Mouse (Mus musculus): ENCODE data around the gene Camkv. TPM values are rescaled to one million over a fixed set of nuclear protein-coding genes. Genes with fewer than 3 reads are reported as not detected.
A peak's percentile ranks its signal among the peaks of the same experiment; 100 is the strongest.

Gene Camkv
- polyA plus RNA-seq, 2 experiments: 3.5 to 14.2 TPM

- WGBS: 60% methylated on average over 12 of the region's 12 CpGs
- Histone ChIP-seq H3K4me1 (ENCODE audit: control insufficient read depth, insufficient read depth, low read length) (peaks cover 11% of the 10 kb centered on the region), H3K9ac (ENCODE audit: low read depth, low read length, severe bottlenecking) (0 out of 2 replicates have a peak within 1 kb of the TSS, but pooled peaks have one; percentile 5), H3K27me3 (ENCODE audit: control insufficient read depth, insufficient read depth, low read length) (no peaks in the 10 kb centered on the region), H3K27ac (replicated peaks; ENCODE audit: low read depth, low read length) (peak within 1 kb of the TSS; percentile 75), H3K4me3 (replicated peaks; ENCODE audit: low read length) (no peak within 1 kb of the TSS), H3K36me3 (ENCODE audit: control insufficient read depth, insufficient read depth, low read length) (peaks cover 3% of the 10 kb centered on the region; the same call in 1 of the 2 replicates), H3K4me2 (replicated peaks; ENCODE audit: low read depth, low read length, severe bottlenecking) (0 out of 2 replicates have a peak within 1 kb of the TSS, but pooled peaks have one; percentile 8), H3K9me3 (ENCODE audit: control insufficient read depth, low read length) (no peaks in the 10 kb centered on the region)
- no peak for TF ChIP-seq POLR2A (IDR thresholded peaks at IDR 0.05; ENCODE audit: borderline replicate concordance, extremely low read depth, insufficient read depth, insufficient read length)
- ATAC-seq (ENCODE audit: low FRiP score, low read depth): no peak; the same call in 1 of the 2 replicates
- DNase-seq (ENCODE audit: low spot score): no peak
Measured at GRCm38 (mm10) chr9:107975399-107976386, 40.2 kb downstream of the Camkv start, which contains the start of gene Uba7. Uba7 (plus strand) TSS chr9:107975505.

- no peak overlapping the region for H3K9ac ChIP-seq (ENCODE audit: low read depth, low read length, severe bottlenecking)
- WGBS: 91% methylated on average over 11 of the region's 12 CpGs
Measured at GRCm38 (mm10) chr9:107978815-107979214, 43.3 kb downstream of the Camkv start.

GRCm38 (mm10) chr9:107981684-107982605, 46.5 kb downstream of the Camkv start:
- Histone ChIP-seq H3K9ac (ENCODE audit: low read depth, low read length, severe bottlenecking) (peak overlapping the region; percentile 60), H3K4me2 (replicated peaks; ENCODE audit: low read depth, low read length, severe bottlenecking) (peak overlapping the region; percentile 96), H3K4me3 (replicated peaks; ENCODE audit: low read length) (peak overlapping the region; percentile 82), H3K36me3 (ENCODE audit: control insufficient read depth, insufficient read depth, low read length) (peaks cover 11% of the 10 kb centered on the region), H3K9me3 (ENCODE audit: control insufficient read depth, low read length) (no peaks in the 10 kb centered on the region), H3K27me3 (ENCODE audit: control insufficient read depth, insufficient read depth, low read length) (no peaks in the 10 kb centered on the region), H3K4me1 (ENCODE audit: control insufficient read depth, insufficient read depth, low read length) (peaks cover 34% of the 10 kb centered on the region), H3K27ac (replicated peaks; ENCODE audit: low read depth, low read length) (peak overlapping the region; percentile 99)
- 7% methylated on average over 6 of the region's 7 CpGs for WGBS
- TF ChIP-seq POLR2A (IDR thresholded peaks at IDR 0.05; ENCODE audit: borderline replicate concordance, extremely low read depth, insufficient read depth, insufficient read length): no peak
- DNase-seq (ENCODE audit: low spot score): peak; percentile 88
- peak; percentile 48 for ATAC-seq (ENCODE audit: low FRiP score, low read depth)

More at GRCm38 (mm10) chr9:107978815-107979214, 43.3 kb downstream of the Camkv start:
- Histone ChIP-seq H3K4me1 (ENCODE audit: control insufficient read depth, insufficient read depth, low read length) (peaks cover 38% of the 10 kb centered on the region), H3K4me2 (replicated peaks; ENCODE audit: low read depth, low read length, severe bottlenecking) (no peak overlapping the region), H3K9me3 (ENCODE audit: control insufficient read depth, low read length) (no peaks in the 10 kb centered on the region), H3K36me3 (ENCODE audit: control insufficient read depth, insufficient read depth, low read length) (peaks cover 2% of the 10 kb centered on the region; the same call in 1 of the 2 replicates), H3K4me3 (replicated peaks; ENCODE audit: low read length) (no peak overlapping the region), H3K27ac (replicated peaks; ENCODE audit: low read depth, low read length) (no peak overlapping the region), H3K27me3 (ENCODE audit: control insufficient read depth, insufficient read depth, low read length) (no peaks in the 10 kb centered on the region)
- ATAC-seq (ENCODE audit: low FRiP score, low read depth) (no peak), DNase-seq (ENCODE audit: low spot score) (no peak)
- TF ChIP-seq POLR2A (IDR thresholded peaks at IDR 0.05; ENCODE audit: borderline replicate concordance, extremely low read depth, insufficient read depth, insufficient read length): no peak

DNA sequence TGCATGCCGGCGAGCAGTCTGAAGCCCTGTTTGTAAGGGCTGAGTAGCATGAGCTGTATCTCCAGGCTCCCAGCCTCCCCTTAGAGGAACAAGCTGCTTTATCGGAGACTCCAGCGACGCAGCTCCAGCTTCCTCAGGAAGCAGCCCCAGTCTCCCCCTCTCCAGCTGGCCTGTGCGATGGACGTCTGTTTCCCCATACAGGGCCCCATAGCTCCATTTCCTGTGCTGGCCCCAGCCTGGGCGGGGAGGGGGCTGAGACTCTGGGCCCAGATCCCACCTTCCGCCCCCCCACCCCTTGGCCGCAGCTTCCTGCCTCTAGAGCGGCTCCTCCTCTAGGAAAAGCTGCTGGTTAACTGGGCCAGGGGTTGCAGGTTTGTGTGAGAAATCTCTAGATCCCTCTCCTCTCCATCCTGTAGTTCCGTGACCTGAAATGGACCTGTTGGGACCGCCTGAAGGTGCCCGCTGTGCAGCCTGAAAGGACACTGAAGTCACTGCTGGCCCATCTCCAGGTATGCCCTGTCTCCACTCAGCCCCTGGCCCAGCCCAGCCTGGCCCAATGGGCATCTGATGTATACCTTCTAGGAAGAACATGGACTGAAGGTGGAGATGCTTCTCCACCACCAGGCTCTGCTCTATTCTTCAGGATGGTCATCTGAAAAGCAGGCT, 47.3 kb downstream of the Camkv start, which contains the start of gene Gm20661:
Gene Gm20661 (plus strand): TSS at position 378 of the 666 bp plus-strand sequence.
- H3K9me3 ChIP-seq (ENCODE audit: control insufficient read depth, low read length): no peaks in the 10 kb centered on the region
- DNase-seq (ENCODE audit: low spot score): peak; percentile 95
- H3K4me2 ChIP-seq (replicated peaks; ENCODE audit: low read depth, low read length, severe bottlenecking): peak within 1 kb of the TSS; percentile 96
- peak within 1 kb of the TSS; percentile 99 for H3K27ac ChIP-seq (replicated peaks; ENCODE audit: low read depth, low read length)
- peak within 1 kb of the TSS; percentile 83 for H3K9ac ChIP-seq (ENCODE audit: low read depth, low read length, severe bottlenecking)
- ATAC-seq (ENCODE audit: low FRiP score, low read depth): peak; percentile 77
- H3K4me3 ChIP-seq (replicated peaks; ENCODE audit: low read length): peak within 1 kb of the TSS; percentile 82
- no peaks in the 10 kb centered on the region for H3K27me3 ChIP-seq (ENCODE audit: control insufficient read depth, insufficient read depth, low read length)
- WGBS: 6% methylated on average over 14 of the region's 14 CpGs
- peaks cover 11% of the 10 kb centered on the region for H3K36me3 ChIP-seq (ENCODE audit: control insufficient read depth, insufficient read depth, low read length)
- peaks cover 37% of the 10 kb centered on the region for H3K4me1 ChIP-seq (ENCODE audit: control insufficient read depth, insufficient read depth, low read length)
- peak; percentile 83; the same call in 1 of the 2 replicates for TF ChIP-seq POLR2A (IDR thresholded peaks at IDR 0.05; ENCODE audit: borderline replicate concordance, extremely low read depth, insufficient read depth, insufficient read length)

All from limb, embryonic 14.5 days (tissue).